Mouse (Mus musculus): ENCODE data around the gene Aptx.

Gene Aptx

GRCm38 (mm10) chr4:40702797-40703709, at the start of gene Aptx:
Gene Aptx (minus strand): TSS chr4:40703194.
- peak; percentile 95 for DNase-seq (ENCODE audit: low spot score)

- no peak for DNase-seq (ENCODE audit: low spot score)
Measured at GRCm38 (mm10) chr4:40735351-40735750, 32.4 kb upstream of the Aptx start.

GRCm38 (mm10) chr4:40731262-40731661, 28.3 kb upstream of the Aptx start:
- no peak for DNase-seq (ENCODE audit: low spot score)

- DNase-seq (ENCODE audit: low spot score), result no peak
Measured at GRCm38 (mm10) chr4:40727247-40727646, 24.3 kb upstream of the Aptx start.

GRCm38 (mm10) chr4:40725554-40725953, 22.6 kb upstream of the Aptx start:
- no peak for DNase-seq (ENCODE audit: low spot score)

- DNase-seq (ENCODE audit: low spot score), result no peak
Measured at GRCm38 (mm10) chr4:40725141-40725540, 22.1 kb upstream of the Aptx start.

GRCm38 (mm10) chr4:40722687-40723460, 19.9 kb upstream of the Aptx start:
- peak; percentile 52 for DNase-seq (ENCODE audit: low spot score)

GRCm38 (mm10) chr4:40722011-40722666, 19.1 kb upstream of the Aptx start, which contains the start of gene Dnaja1:
Gene Dnaja1 (plus strand): TSS chr4:40722150.
- DNase-seq (ENCODE audit: low spot score), result peak; percentile 99

GRCm38 (mm10) chr4:40720910-40721309, 17.9 kb upstream of the Aptx start:
- DNase-seq (ENCODE audit: low spot score), result no peak

GRCm38 (mm10) chr4:40717141-40717540, 14.1 kb upstream of the Aptx start:
- DNase-seq (ENCODE audit: low spot score), result no peak

GRCm38 (mm10) chr4:40703710-40704275, 799 bp upstream of the Aptx start:
- no peak for DNase-seq (ENCODE audit: low spot score)

- no peak for DNase-seq (ENCODE audit: low spot score)
Measured at GRCm38 (mm10) chr4:40701796-40702195, 1.2 kb downstream of the Aptx start.

GRCm38 (mm10) chr4:40700216-40700615, 2.8 kb downstream of the Aptx start:
- no peak for DNase-seq (ENCODE audit: low spot score)

- DNase-seq (ENCODE audit: low spot score), result no peak
Measured at GRCm38 (mm10) chr4:40697059-40697458, 5.9 kb downstream of the Aptx start.

GRCm38 (mm10) chr4:40691100-40691499, 11.9 kb downstream of the Aptx start:
- DNase-seq (ENCODE audit: low spot score), result no peak

- no peak for DNase-seq (ENCODE audit: low spot score)
Measured at GRCm38 (mm10) chr4:40683306-40683705, 19.7 kb downstream of the Aptx start.

- DNase-seq (ENCODE audit: low spot score), result no peak
Measured at GRCm38 (mm10) chr4:40682359-40682758, 20.6 kb downstream of the Aptx start.

- DNase-seq (ENCODE audit: low spot score), result no peak
Measured at GRCm38 (mm10) chr4:40681908-40682307, 21.1 kb downstream of the Aptx start.

- no peak for DNase-seq (ENCODE audit: low spot score)
Measured at GRCm38 (mm10) chr4:40680250-40680860, 22.6 kb downstream of the Aptx start.

GRCm38 (mm10) chr4:40677132-40677531, 25.9 kb downstream of the Aptx start:
- no peak for DNase-seq (ENCODE audit: low spot score)

- DNase-seq (ENCODE audit: low spot score), result no peak
Measured at GRCm38 (mm10) chr4:40676338-40676737, 26.7 kb downstream of the Aptx start.

GRCm38 (mm10) chr4:40673526-40673925, 29.5 kb downstream of the Aptx start:
- DNase-seq (ENCODE audit: low spot score), result no peak
